Mouse (Mus musculus) stomach, postnatal 0 days (tissue): ENCODE results near the gene Aipl1. TPM values are rescaled to one million over a fixed set of nuclear protein-coding genes. Genes with fewer than 3 reads are reported as not detected.

Experiments used
- ATAC-seq: fragments of 200-750 bp; cut with Nextera tagmentation; 2 replicates; pipeline ENCODE4 v1.8.0; 2017; ENCODE audit not compliant: low FRiP score, low TSS enrichment
- DNase-seq: peaks from one replicate; pipeline ENCODE4 v3.0.0-alpha.2; 2016; ENCODE audit warnings: low spot score
- H3K27ac ChIP-seq: fragments of 300-500 bp; sonication (generic); replicated peaks from 2 replicates; pipeline ENCODE4 v1.5.1; 2014; ENCODE audit warnings: mild to moderate bottlenecking, control low read depth
- H3K27me3 ChIP-seq: fragments of 300-500 bp; sonication (generic); 2 replicates; pipeline ENCODE4 v1.6.1; 2014; ENCODE audit warnings: low read length; ENCODE audit not compliant: control insufficient read depth, insufficient read depth
- H3K36me3 ChIP-seq: fragments of 300-500 bp; sonication (generic); 2 replicates; pipeline ENCODE4 v1.6.1; 2014; ENCODE audit warnings: low read length, mixed read lengths; ENCODE audit not compliant: control insufficient read depth, insufficient read depth
- H3K4me1 ChIP-seq: fragments of 300-500 bp; sonication (generic); replicated peaks from 2 replicates; pipeline ENCODE4 v1.6.1; 2014; ENCODE audit warnings: antibody characterized with exemption; ENCODE audit not compliant: control insufficient read depth, insufficient read depth
- H3K4me2 ChIP-seq: fragments of 300-500 bp; sonication (generic); replicated peaks from 2 replicates; pipeline ENCODE4 v1.6.1; 2014; ENCODE audit warnings: low read depth, mild to moderate bottlenecking, control low read depth, moderate library complexity
- H3K4me3 ChIP-seq: fragments of 300-500 bp; sonication (generic); 2 replicates; pipeline ENCODE4 v1.5.1; 2014; ENCODE audit warnings: low read depth, low read length, control low read depth
- H3K9ac ChIP-seq: fragments of 300-500 bp; sonication (generic); 2 replicates; pipeline ENCODE4 v1.6.1; 2014; ENCODE audit warnings: mild to moderate bottlenecking, low read length, control low read depth, mixed read lengths
- H3K9me3 ChIP-seq: fragments of 300-500 bp; sonication (generic); 2 replicates; pipeline ENCODE4 v1.6.1; 2016; ENCODE audit warnings: low read length; ENCODE audit not compliant: control insufficient read depth
- CTCF ChIP-seq: IDR thresholded peaks from 2 replicates; pipeline ENCODE4 v1.5.1; 2016; ENCODE audit warnings: antibody characterized with exemption, low read depth, mild to moderate bottlenecking, moderate library complexity
- EP300 ChIP-seq: optimal IDR thresholded peaks from 2 replicates; pipeline ENCODE3; 2016; ENCODE audit warnings: antibody characterized with exemption
- WGBS: fragments of 180-500 bp; shearing (Covaris S2); extraction: QIAGEN DNeasy Blood & Tissue Kit; methylation state at CpG from one replicate; pipeline ENCODE4 v1.1.7; 2014; 5-methylcytosine and 5-hydroxymethylcytosine counted together
- polyA plus RNA-seq: library from polyadenylated mRNA; unstranded; fragments of >200 nt; fragmentation: Nextera tagmentation; extraction: Ambion mirVana; gene quantifications from 2 replicates; pipeline ENCODE4 v1.2.1, GENCODE M21; 2015

Gene Aipl1
- polyA plus RNA-seq, 1 experiment from 2014 or later = 0.16 TPM

GRCm38 (mm10) chr11:72052636-72053035, 15.3 kb upstream of the Aipl1 start:
- peak; percentile 69 for DNase-seq
- peak; percentile 36; the same call in 1 of the 2 replicates for ATAC-seq
- Histone ChIP-seq H3K4me1 (peaks cover 5% of the 10 kb centered on the region; the same call in 1 of the 2 replicates), H3K27ac (no peak overlapping the region), H3K36me3 (no peaks in the 10 kb centered on the region), H3K4me2 (no peak overlapping the region), H3K9ac (no peak overlapping the region), H3K27me3 (no peaks in the 10 kb centered on the region), H3K9me3 (no peaks in the 10 kb centered on the region), H3K4me3 (no peak overlapping the region)
- TF ChIP-seq CTCF (peak; percentile 88), EP300 (no peak)
- 11% methylated on average over 5 of the region's 5 CpGs for WGBS

- peaks cover 5% of the 10 kb centered on the region; the same call in 1 of the 2 replicates for H3K4me1 ChIP-seq
- no peak overlapping the region for H3K4me2 ChIP-seq
- no peak for ATAC-seq
- WGBS = 72% methylated on average over 3 of the region's 3 CpGs
- TF ChIP-seq EP300 (no peak), CTCF (no peak)
- H3K27me3 ChIP-seq = no peaks in the 10 kb centered on the region
- H3K9ac ChIP-seq = no peak overlapping the region
- no peak overlapping the region for H3K27ac ChIP-seq
- no peaks in the 10 kb centered on the region for H3K9me3 ChIP-seq
- DNase-seq = no peak
- H3K4me3 ChIP-seq = no peak overlapping the region
- no peaks in the 10 kb centered on the region for H3K36me3 ChIP-seq
Measured at GRCm38 (mm10) chr11:72052221-72052620, 14.9 kb upstream of the Aipl1 start.

GRCm38 (mm10) chr11:72050895-72051858, 13.9 kb upstream of the Aipl1 start:
- no peak for TF ChIP-seq EP300
- TF ChIP-seq CTCF = peak; percentile 63
- 3% methylated on average over 44 of the region's 45 CpGs for WGBS
- DNase-seq (peak; percentile 47), ATAC-seq (no peak)
- Histone ChIP-seq H3K9ac (peak overlapping the region; percentile 41), H3K4me2 (peak overlapping the region; percentile 65), H3K27me3 (no peaks in the 10 kb centered on the region), H3K36me3 (0 out of 2 replicates have a peak, but pooled peaks cover 3% of the 10 kb centered on the region), H3K9me3 (no peaks in the 10 kb centered on the region), H3K4me1 (peaks cover 5% of the 10 kb centered on the region; the same call in 1 of the 2 replicates), H3K4me3 (peak overlapping the region; percentile 32), H3K27ac (no peak overlapping the region)

- ATAC-seq = 0 out of 2 replicates have a peak, but pooled peaks have one; percentile 1
- TF ChIP-seq CTCF = no peak
- TF ChIP-seq EP300 = no peak
- no peak for DNase-seq
- WGBS = 26% methylated on average over 14 of the region's 14 CpGs
- Histone ChIP-seq H3K27me3 (no peaks in the 10 kb centered on the region), H3K4me2 (peak overlapping the region; percentile 65), H3K4me1 (peaks cover 5% of the 10 kb centered on the region; the same call in 1 of the 2 replicates), H3K9ac (peak overlapping the region; percentile 41), H3K9me3 (no peaks in the 10 kb centered on the region), H3K4me3 (peak overlapping the region; percentile 32), H3K27ac (no peak overlapping the region), H3K36me3 (peaks cover 5% of the 10 kb centered on the region; the same call in 1 of the 2 replicates)
Measured at GRCm38 (mm10) chr11:72050168-72050894, 13.0 kb upstream of the Aipl1 start.

- no peak for DNase-seq
- ATAC-seq = no peak
- Histone ChIP-seq H3K9ac (no peak overlapping the region), H3K4me2 (no peak overlapping the region), H3K9me3 (no peaks in the 10 kb centered on the region), H3K4me3 (no peak overlapping the region), H3K36me3 (peaks cover 8% of the 10 kb centered on the region; the same call in 1 of the 2 replicates), H3K27ac (no peak overlapping the region), H3K27me3 (no peaks in the 10 kb centered on the region), H3K4me1 (peaks cover 5% of the 10 kb centered on the region; the same call in 1 of the 2 replicates)
- TF ChIP-seq CTCF (no peak), EP300 (no peak)
- WGBS = 79% methylated on average over 8 of the region's 8 CpGs
Measured at GRCm38 (mm10) chr11:72049171-72049759, 12.0 kb upstream of the Aipl1 start.
